Mouse (Mus musculus) embryonic facial prominence, embryonic 15.5 days (tissue): ENCODE measurements around the gene Snrk. TPM values are rescaled to one million over a fixed set of nuclear protein-coding genes. Genes with fewer than 3 reads are reported as not detected.
"Not testable (repeated sequence)": the region's sequence is repeated elsewhere in the genome, so short reads cannot be mapped to it uniquely, and the experiment has no call there.

Experiments
- ATAC-seq: fragments of 200-750 bp; cut with Nextera tagmentation; 2 replicates; pipeline ENCODE4 v1.8.0; 2017; ENCODE audit warnings: low read depth, moderate TSS enrichment; ENCODE audit not compliant: insufficient number of reproducible peaks, low FRiP score, low TSS enrichment
- H3K27ac ChIP-seq: fragments of 300-500 bp; sonication (generic); replicated peaks from 2 replicates; pipeline ENCODE4 v1.5.1; 2015; ENCODE audit warnings: mild to moderate bottlenecking, inconsistent platforms
- H3K27me3 ChIP-seq: fragments of 300-500 bp; sonication (generic); 2 replicates; pipeline ENCODE4 v1.6.1; 2015; ENCODE audit warnings: inconsistent platforms
- H3K36me3 ChIP-seq: fragments of 300-500 bp; sonication (generic); 2 replicates; pipeline ENCODE4 v1.6.1; 2015; ENCODE audit warnings: mild to moderate bottlenecking, inconsistent platforms
- H3K4me1 ChIP-seq: fragments of 300-500 bp; sonication (generic); 2 replicates; pipeline ENCODE4 v1.6.1; 2015; ENCODE audit warnings: inconsistent platforms
- H3K4me2 ChIP-seq: fragments of 300-500 bp; sonication (generic); replicated peaks from 2 replicates; pipeline ENCODE4 v1.6.1; 2015; ENCODE audit warnings: mild to moderate bottlenecking, inconsistent platforms
- H3K4me3 ChIP-seq: fragments of 300-500 bp; sonication (generic); replicated peaks from 2 replicates; pipeline ENCODE4 v1.5.1; 2015; ENCODE audit warnings: mild to moderate bottlenecking, inconsistent platforms
- H3K9ac ChIP-seq: fragments of 300-500 bp; sonication (generic); 2 replicates; pipeline ENCODE4 v1.6.1; 2015; ENCODE audit warnings: inconsistent platforms
- H3K9me3 ChIP-seq: fragments of 300-500 bp; sonication (generic); replicated peaks from 2 replicates; pipeline ENCODE4 v1.6.1; 2016; ENCODE audit warnings: inconsistent platforms
- WGBS: fragments of 180-500 bp; shearing (Covaris S2); methylation state at CpG from one replicate; pipeline ENCODE4 v1.1.7; 2015; 5-methylcytosine and 5-hydroxymethylcytosine counted together
- polyA plus RNA-seq: library from polyadenylated mRNA; unstranded; fragments of >200 nt; fragmentation: Nextera tagmentation; extraction: Ambion mirVana; gene quantifications from 2 replicates; pipeline ENCODE4 v1.2.1, GENCODE M21; 2015

Snrk gene
- polyA plus RNA-seq, 1 experiment from 2014 or later: 61.5 TPM

DNA sequence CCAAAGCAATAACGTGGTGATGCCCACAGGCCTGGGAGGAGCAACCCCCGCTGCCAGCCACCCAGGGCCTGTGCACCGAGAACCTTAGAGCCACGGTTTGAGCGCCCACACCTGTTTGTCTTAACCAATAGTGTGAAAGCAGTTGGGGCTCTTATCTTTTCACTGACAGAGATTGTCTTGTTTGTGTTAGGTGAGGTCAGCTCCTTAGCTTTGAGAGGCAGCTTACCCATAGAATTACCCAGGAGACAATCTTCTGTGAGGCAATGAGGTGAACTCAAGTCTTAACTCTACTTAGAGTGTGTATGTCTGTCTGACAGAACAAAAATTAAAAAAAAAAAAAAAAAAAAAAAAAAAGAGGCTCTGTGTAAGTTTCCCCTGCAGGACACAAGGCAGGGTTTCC lies 50.7 kb downstream of the Snrk start:
- not testable (repeated sequence) for H3K27ac ChIP-seq, H3K9ac ChIP-seq, ATAC-seq, H3K4me2 ChIP-seq, H3K4me3 ChIP-seq, H3K9me3 ChIP-seq, H3K4me1 ChIP-seq, H3K27me3 ChIP-seq
- peaks cover 51% of the 10 kb centered on the region for H3K36me3 ChIP-seq
- 87% methylated on average over 5 of the region's 5 CpGs for WGBS

DNA sequence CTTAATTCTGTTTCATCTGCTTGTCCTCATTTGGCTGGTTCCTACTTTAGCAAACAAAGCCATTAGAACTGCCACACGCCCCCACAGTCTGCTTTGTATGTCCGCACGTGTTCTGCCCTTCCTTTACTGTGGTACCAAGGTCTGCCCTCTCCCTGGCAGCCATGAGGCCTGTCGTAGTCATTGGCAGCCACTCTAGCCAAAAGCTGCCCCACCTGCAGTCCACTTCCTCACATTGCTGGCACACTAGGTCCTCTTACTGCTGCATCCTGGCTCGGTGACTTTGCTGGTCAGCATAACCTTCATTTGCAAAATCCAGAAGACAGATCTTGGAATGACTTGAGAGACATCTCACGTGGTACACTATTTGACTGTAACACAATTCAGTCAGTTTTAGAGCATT lies 52.8 kb downstream of the Snrk start:
- no peak overlapping the region for H3K9ac ChIP-seq
- no peaks in the 10 kb centered on the region for H3K27me3 ChIP-seq
- H3K9me3 ChIP-seq: no peaks in the 10 kb centered on the region
- no peaks in the 10 kb centered on the region for H3K4me1 ChIP-seq
- no peak overlapping the region for H3K4me2 ChIP-seq
- H3K4me3 ChIP-seq: no peak overlapping the region
- no peak for ATAC-seq
- no peak overlapping the region for H3K27ac ChIP-seq
- peaks cover 32% of the 10 kb centered on the region for H3K36me3 ChIP-seq
- WGBS: 92% methylated on average over 6 of the region's 6 CpGs

DNA sequence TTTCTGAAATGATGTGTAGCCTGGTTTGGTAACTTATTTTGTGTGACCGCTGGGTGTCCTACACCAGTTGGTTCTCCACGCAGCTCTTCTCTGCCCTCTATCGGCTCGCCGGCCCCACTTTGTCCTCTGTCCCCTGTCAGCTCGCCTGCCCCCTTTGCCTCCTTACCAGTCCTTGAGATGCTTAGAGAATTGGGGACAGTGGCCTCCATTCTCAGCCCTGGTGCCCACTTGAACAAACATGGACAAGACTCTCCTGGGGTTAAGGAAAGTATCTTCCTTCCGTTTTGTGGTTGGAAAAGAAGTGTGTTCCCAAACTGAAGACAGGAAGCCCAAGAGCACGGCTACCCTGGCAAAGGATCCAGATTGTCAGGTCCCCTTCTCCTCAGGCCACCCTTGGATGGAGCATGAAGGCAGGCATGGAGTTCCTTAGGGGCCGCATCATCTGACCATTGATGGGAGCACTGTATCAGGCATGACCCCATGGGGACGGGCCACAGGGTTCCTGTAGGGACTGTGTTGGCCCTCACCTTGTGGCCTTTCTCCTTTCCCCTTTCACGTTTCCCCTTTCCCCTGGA lies 55.6 kb downstream of the Snrk start:
- no peak overlapping the region for H3K4me2 ChIP-seq
- 87% methylated on average over 11 of the region's 11 CpGs for WGBS
- no peaks in the 10 kb centered on the region for H3K4me1 ChIP-seq
- no peak overlapping the region for H3K4me3 ChIP-seq
- no peaks in the 10 kb centered on the region for H3K27me3 ChIP-seq
- H3K36me3 ChIP-seq: peaks cover 13% of the 10 kb centered on the region
- no peak overlapping the region for H3K27ac ChIP-seq
- ATAC-seq: no peak
- H3K9ac ChIP-seq: no peak overlapping the region
- no peaks in the 10 kb centered on the region for H3K9me3 ChIP-seq

DNA sequence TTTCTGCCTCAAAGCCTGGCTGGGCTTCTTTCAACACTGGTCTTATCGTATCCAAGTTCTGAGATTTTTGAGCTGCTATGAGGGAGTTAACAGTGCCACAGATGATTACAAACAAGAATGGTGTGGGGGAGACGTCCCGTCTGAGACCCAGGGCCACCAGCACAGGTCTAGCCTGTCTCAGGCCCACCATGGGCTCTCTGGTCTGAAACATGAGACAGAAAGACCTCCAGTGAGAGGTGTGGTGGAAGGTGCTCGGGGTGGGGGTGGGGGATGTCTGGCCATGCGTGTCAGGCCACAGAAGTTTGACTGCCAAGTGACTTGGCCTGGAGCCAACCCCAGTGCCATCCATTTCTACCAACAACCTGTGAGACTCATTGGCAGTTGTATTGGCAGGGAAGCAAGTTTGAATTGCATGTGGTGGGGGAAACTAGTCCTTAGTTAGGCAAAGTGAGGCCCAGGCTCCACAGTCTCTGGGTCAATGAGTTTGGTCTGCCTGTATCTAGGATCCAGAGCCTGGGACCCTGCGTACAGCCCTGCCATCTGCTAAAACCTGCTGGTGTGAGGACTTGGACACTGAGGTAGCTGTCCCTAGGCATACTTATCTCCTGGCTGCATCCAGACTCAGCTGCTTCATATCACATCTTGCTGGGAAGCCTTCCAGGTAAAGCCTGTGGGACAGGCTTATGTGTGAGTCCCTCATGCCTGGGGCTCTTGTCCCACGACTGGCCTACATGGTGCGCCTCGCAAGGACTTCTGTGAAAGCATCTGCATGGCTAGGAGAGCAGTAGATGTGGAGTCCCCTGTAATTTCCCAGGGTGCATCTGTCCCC lies 56.6 kb downstream of the Snrk start:
- no peak overlapping the region for H3K4me2 ChIP-seq
- ATAC-seq: no peak
- no peaks in the 10 kb centered on the region for H3K9me3 ChIP-seq
- H3K27me3 ChIP-seq: no peaks in the 10 kb centered on the region
- no peak overlapping the region for H3K27ac ChIP-seq
- peaks cover 13% of the 10 kb centered on the region for H3K36me3 ChIP-seq
- H3K9ac ChIP-seq: no peak overlapping the region
- 64% methylated on average over 9 of the region's 9 CpGs for WGBS
- H3K4me3 ChIP-seq: no peak overlapping the region
- no peaks in the 10 kb centered on the region for H3K4me1 ChIP-seq

- Histone ChIP-seq H3K9me3 (no peaks in the 10 kb centered on the region), H3K4me1 (no peaks in the 10 kb centered on the region), H3K4me2 (no peak overlapping the region), H3K27ac (no peak overlapping the region), H3K4me3 (no peak overlapping the region), H3K9ac (no peak overlapping the region), H3K36me3 (peaks cover 13% of the 10 kb centered on the region), H3K27me3 (no peaks in the 10 kb centered on the region)
- 83% methylated on average over 6 of the region's 6 CpGs for WGBS
- no peak for ATAC-seq
These were observed 57.7 kb downstream of the Snrk start for GRCm38 (mm10) chr9:122174723-122175122.

DNA sequence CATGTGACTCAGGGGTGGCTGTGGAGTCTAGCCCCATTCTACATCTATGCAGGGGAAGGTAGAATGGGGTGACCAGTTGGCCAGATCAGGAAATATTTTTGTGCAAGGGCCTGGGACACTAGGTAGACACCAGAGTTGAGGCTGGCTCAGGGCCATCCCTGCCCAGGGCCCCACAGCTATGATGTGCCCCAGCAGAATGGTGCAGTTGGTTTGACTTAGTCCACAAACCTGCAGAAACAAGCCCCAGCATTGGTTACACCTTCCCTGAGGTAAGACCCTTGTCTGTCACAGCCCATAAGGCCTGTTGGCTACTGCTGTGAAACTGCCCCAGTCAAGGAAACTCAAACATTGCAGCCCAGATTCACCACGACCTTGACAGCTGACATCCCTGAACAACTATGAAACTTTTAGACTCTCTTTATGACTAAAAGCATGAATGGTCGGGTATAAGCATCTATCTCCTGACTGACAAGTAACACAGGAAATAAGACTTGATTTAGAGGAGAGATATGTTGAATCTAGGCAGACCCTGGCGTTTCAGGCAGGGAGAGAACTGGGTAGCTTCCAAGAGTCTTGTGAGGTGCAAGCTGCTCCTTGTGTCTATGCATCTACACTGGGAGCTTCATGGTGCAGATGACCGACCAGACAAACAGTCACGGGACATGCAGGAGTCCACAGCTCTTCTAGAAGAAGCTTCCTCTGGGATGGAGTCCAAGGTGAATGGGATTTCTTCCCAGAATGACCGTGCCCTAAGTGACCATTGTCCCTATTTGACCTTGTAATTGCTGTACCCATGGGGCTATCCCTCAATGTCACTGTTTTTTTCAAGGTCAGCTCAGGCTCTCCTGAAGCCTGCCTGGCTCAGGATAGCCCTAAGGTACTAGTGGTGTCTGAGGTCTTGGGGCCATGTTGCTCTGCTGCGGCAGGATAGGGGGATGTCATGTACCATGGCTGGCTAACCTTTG lies 60.5 kb downstream of the Snrk start:
- WGBS: 71% methylated on average over 7 of the region's 7 CpGs
- Histone ChIP-seq H3K4me3 (no peak overlapping the region), H3K9me3 (no peaks in the 10 kb centered on the region), H3K9ac (no peak overlapping the region), H3K36me3 (0 out of 2 replicates have a peak, but pooled peaks cover 6% of the 10 kb centered on the region), H3K27ac (no peak overlapping the region), H3K4me1 (no peaks in the 10 kb centered on the region), H3K4me2 (no peak overlapping the region), H3K27me3 (no peaks in the 10 kb centered on the region)
- no peak; the same call in 1 of the 2 replicates for ATAC-seq

GRCm38 (mm10) chr9:122178427-122178826 lies 61.4 kb downstream of the Snrk start:
- Histone ChIP-seq H3K4me2 (no peak overlapping the region), H3K27me3 (no peaks in the 10 kb centered on the region), H3K27ac (no peak overlapping the region), H3K9ac (no peak overlapping the region), H3K36me3 (0 out of 2 replicates have a peak, but pooled peaks cover 6% of the 10 kb centered on the region), H3K9me3 (no peaks in the 10 kb centered on the region), H3K4me1 (no peaks in the 10 kb centered on the region), H3K4me3 (no peak overlapping the region)
- ATAC-seq: no peak
- WGBS: 67% methylated on average over 4 of the region's 4 CpGs

GRCm38 (mm10) chr9:122180105-122180504 lies 63.0 kb downstream of the Snrk start:
- Histone ChIP-seq H3K27ac (no peak overlapping the region), H3K9ac (no peak overlapping the region), H3K4me1 (no peaks in the 10 kb centered on the region), H3K27me3 (no peaks in the 10 kb centered on the region), H3K4me2 (no peak overlapping the region), H3K4me3 (no peak overlapping the region), H3K9me3 (no peaks in the 10 kb centered on the region), H3K36me3 (0 out of 2 replicates have a peak, but pooled peaks cover 6% of the 10 kb centered on the region)
- no peak for ATAC-seq
- WGBS: 60% methylated on average over 3 of the region's 3 CpGs

- no peak for ATAC-seq
- Histone ChIP-seq H3K27me3 (no peaks in the 10 kb centered on the region), H3K9ac (no peak overlapping the region), H3K4me3 (no peak overlapping the region), H3K9me3 (no peaks in the 10 kb centered on the region), H3K36me3 (no peaks in the 10 kb centered on the region), H3K27ac (no peak overlapping the region), H3K4me2 (no peak overlapping the region), H3K4me1 (0 out of 2 replicates have a peak, but pooled peaks cover 5% of the 10 kb centered on the region)
- 75% methylated on average over 4 of the region's 4 CpGs for WGBS
These were observed 66.0 kb downstream of the Snrk start for GRCm38 (mm10) chr9:122183074-122183473.

GRCm38 (mm10) chr9:122184329-122184728 lies 67.3 kb downstream of the Snrk start:
- WGBS: 89% methylated on average over 3 of the region's 3 CpGs
- Histone ChIP-seq H3K27ac (no peak overlapping the region), H3K27me3 (no peaks in the 10 kb centered on the region), H3K36me3 (no peaks in the 10 kb centered on the region), H3K9me3 (no peaks in the 10 kb centered on the region), H3K4me2 (no peak overlapping the region), H3K9ac (no peak overlapping the region), H3K4me1 (0 out of 2 replicates have a peak, but pooled peaks cover 5% of the 10 kb centered on the region), H3K4me3 (no peak overlapping the region)
- no peak for ATAC-seq

DNA sequence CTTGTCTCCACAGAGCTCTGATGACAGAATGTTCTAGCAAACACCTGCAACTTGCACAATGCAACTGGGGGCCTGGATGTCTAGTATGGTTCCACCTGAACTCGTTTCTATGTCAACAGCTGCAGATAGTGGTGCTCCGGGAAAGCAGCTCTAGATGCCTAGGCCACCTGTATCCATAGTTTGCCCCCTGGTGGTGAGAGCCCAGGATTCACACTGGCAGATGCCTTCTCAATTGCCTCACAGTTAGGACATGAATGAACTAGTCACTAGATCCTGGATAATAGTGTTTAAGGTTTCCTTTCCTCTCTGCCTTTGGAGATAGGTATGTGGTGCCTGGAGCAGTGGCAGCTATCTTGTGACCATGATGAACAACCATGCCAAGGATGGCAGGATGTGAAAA lies 68.0 kb downstream of the Snrk start:
- Histone ChIP-seq H3K27me3 (no peaks in the 10 kb centered on the region), H3K4me3 (no peak overlapping the region), H3K9me3 (no peaks in the 10 kb centered on the region), H3K36me3 (no peaks in the 10 kb centered on the region), H3K27ac (no peak overlapping the region), H3K9ac (no peak overlapping the region), H3K4me2 (no peak overlapping the region), H3K4me1 (0 out of 2 replicates have a peak, but pooled peaks cover 5% of the 10 kb centered on the region)
- no peak for ATAC-seq
- 17% methylated on average over 2 of the region's 2 CpGs for WGBS
